Mouse (Mus musculus) neutrophil, adult 5-6 weeks (primary cell): ENCODE results near the gene Rad18. TPM values are rescaled to one million over a fixed set of nuclear protein-coding genes. Genes with fewer than 3 reads are reported as not detected.

Experiments
- total RNA-seq: library from RNA; stranded (forward); fragments of 200-1000 nt; gene quantifications from 2 replicates; pipeline ENCODE4 v1.2.3, GENCODE M21; 2017

Gene Rad18
- total RNA-seq, 1 experiment from 2014 or later = 14.9 TPM

Other genes with a start within 250 kb of the Rad18 start
- not detected in 2 replicates for gene Cav3, start 237.2 kb downstream of the Rad18 start, total RNA-seq
- not detected in 2 replicates for gene Oxtr, start 206.7 kb downstream of the Rad18 start, total RNA-seq